Mouse (Mus musculus) MEL (cell line): ENCODE results near the gene Cldn10.

Experiments used
- CHD1 ChIP-seq: IDR thresholded peaks from 2 replicates; pipeline ENCODE4 v1.6.1; 2012; ENCODE audit warnings: low read depth, mild to moderate bottlenecking, inconsistent platforms, low read length, improper control_type of control experiment
- CTCF ChIP-seq, 3 experiments: IDR thresholded peaks in 2 of 3; conservative IDR thresholded peaks in 1 of 3; 2 replicates each; pipeline ENCODE4 v1.5.1; 2011 to 2012; ENCODE audit warnings: low read length in 3 of 3, low read depth in 2 of 3, mild to moderate bottlenecking in 2 of 3, improper control_type of control experiment in 1 of 3, inconsistent platforms in 1 of 3, mixed read lengths in 1 of 3, moderate library complexity in 1 of 3; ENCODE audit not compliant: control insufficient read depth in 1 of 3, insufficient read depth in 1 of 3, poor library complexity in 1 of 3, severe bottlenecking in 1 of 3
- RAD21 ChIP-seq: IDR thresholded peaks from 2 replicates; pipeline ENCODE4 v1.6.1; 2011; ENCODE audit warnings: mild to moderate bottlenecking, low read depth, low read length, improper control_type of control experiment
- SIN3A ChIP-seq: IDR thresholded peaks from 2 replicates; pipeline ENCODE4 v1.6.1; 2012; ENCODE audit warnings: low read length, improper control_type of control experiment, inconsistent platforms

DNA sequence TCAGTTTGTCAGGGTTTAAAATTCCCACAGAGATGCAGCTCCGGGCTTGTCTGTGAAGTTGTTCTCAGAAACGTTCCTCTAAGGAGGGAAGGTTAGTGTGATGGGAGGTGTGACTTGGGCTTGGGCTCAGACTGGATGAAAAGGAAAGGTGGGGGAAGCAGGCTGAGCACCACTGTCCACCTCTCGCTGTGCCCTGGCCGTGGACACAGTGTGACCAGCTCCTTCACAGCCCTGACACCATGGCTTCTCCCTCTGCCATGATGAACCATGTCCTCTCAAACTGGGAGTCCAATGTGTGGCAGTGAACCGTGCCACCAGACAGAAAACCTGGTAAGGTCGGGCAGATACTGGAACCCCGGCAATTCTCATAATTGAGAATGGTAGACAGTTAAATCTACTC, 6.1 kb upstream of the Cldn10 start:
- TF ChIP-seq CHD1, result no peak
- no peak for TF ChIP-seq RAD21
- no peak for TF ChIP-seq SIN3A
- no peak for TF ChIP-seq CTCF (IDR thresholded peaks at IDR 0.05 in 2 of 3, conservative IDR thresholded peaks at IDR 0.05 in 1 of 3; ENCODE audit: control insufficient read depth in 1 of 3, insufficient read depth in 1 of 3, low read depth in 2 of 3, low read length in 3 of 3, poor library complexity in 1 of 3, severe bottlenecking in 1 of 3)
